Mouse (Mus musculus) intestine, postnatal 0 days (tissue): ENCODE measurements around the gene Nos3. TPM values are rescaled to one million over a fixed set of nuclear protein-coding genes. Genes with fewer than 3 reads are reported as not detected.

Experiments used
- ATAC-seq: fragments of 200-750 bp; cut with Nextera tagmentation; 2 replicates; pipeline ENCODE4 v1.8.0; 2017; ENCODE audit warnings: mild to moderate bottlenecking, moderate TSS enrichment, moderate library complexity
- H3K27ac ChIP-seq: fragments of 300-500 bp; sonication (generic); 2 replicates; pipeline ENCODE4 v1.5.1; 2014; ENCODE audit warnings: mild to moderate bottlenecking, low read depth, low read length, moderate library complexity
- H3K27me3 ChIP-seq: fragments of 300-500 bp; sonication (generic); replicated peaks from 2 replicates; pipeline ENCODE4 v1.6.1; 2014; ENCODE audit warnings: low read length, mixed read lengths; ENCODE audit not compliant: control insufficient read depth, insufficient read depth
- H3K36me3 ChIP-seq: fragments of 300-500 bp; sonication (generic); 2 replicates; pipeline ENCODE4 v1.6.1; 2014; ENCODE audit warnings: mild to moderate bottlenecking, moderate library complexity; ENCODE audit not compliant: control insufficient read depth, insufficient read depth
- H3K4me1 ChIP-seq: fragments of 300-500 bp; sonication (generic); replicated peaks from 2 replicates; pipeline ENCODE4 v1.6.1; 2014; ENCODE audit warnings: antibody characterized with exemption, low read length, mixed read lengths; ENCODE audit not compliant: control insufficient read depth, insufficient read depth
- H3K4me2 ChIP-seq: fragments of 300-500 bp; sonication (generic); replicated peaks from 2 replicates; pipeline ENCODE4 v1.6.1; 2014; ENCODE audit warnings: low read depth, mild to moderate bottlenecking, moderate library complexity
- H3K4me3 ChIP-seq: fragments of 300-500 bp; sonication (generic); 2 replicates; pipeline ENCODE4 v1.5.1; 2014; ENCODE audit warnings: low read depth, low read length
- H3K9ac ChIP-seq: fragments of 300-500 bp; sonication (generic); 2 replicates; pipeline ENCODE4 v1.6.1; 2014; ENCODE audit warnings: mild to moderate bottlenecking, low read depth, low read length
- H3K9me3 ChIP-seq: fragments of 300-500 bp; sonication (generic); 2 replicates; pipeline ENCODE4 v1.6.1; 2016; ENCODE audit warnings: mixed run types; ENCODE audit not compliant: control insufficient read depth
- CTCF ChIP-seq: sonication (generic); IDR thresholded peaks from 2 replicates; pipeline ENCODE4 v1.5.1; 2016; ENCODE audit warnings: low read depth, mild to moderate bottlenecking, control low read depth, antibody characterized with exemption, moderate library complexity
- WGBS: fragments of 180-500 bp; shearing (Covaris S2); extraction: QIAGEN DNeasy Blood & Tissue Kit; methylation state at CpG from one replicate; pipeline ENCODE4 v1.1.7; 2014; 5-methylcytosine and 5-hydroxymethylcytosine counted together
- polyA plus RNA-seq: library from polyadenylated mRNA; unstranded; fragments of >200 nt; fragmentation: Nextera tagmentation; extraction: Ambion mirVana; gene quantifications from 2 replicates; pipeline ENCODE4 v1.2.1, GENCODE M21; 2015

Gene Nos3
- polyA plus RNA-seq, 1 experiment from 2014 or later, result 3.5 TPM

DNA sequence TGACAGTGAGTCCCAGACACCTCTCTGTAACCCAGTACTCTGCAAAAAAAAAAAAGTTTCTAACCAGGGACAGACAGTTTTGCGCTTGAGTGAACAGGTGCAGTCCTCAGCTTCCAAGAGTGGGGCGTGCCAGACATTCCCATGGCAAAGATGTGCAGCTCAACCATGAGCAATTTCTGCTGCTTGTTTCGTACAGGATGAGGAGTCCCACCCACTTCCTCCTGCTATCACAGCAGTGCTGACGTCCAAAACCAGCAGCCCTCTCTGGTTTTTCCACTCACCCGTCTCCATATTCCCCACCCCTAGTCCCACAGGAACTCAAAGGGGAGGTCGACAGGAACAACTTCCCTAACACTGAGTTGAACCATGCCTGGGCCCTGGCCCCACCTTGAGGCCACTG, 19.8 kb downstream of the Nos3 start:
- TF ChIP-seq CTCF, result no peak
- Histone ChIP-seq H3K27ac (no peak overlapping the region), H3K4me3 (no peak overlapping the region), H3K36me3 (no peaks in the 10 kb centered on the region), H3K9me3 (no peaks in the 10 kb centered on the region), H3K9ac (no peak overlapping the region), H3K4me2 (no peak overlapping the region), H3K27me3 (0 out of 2 replicates have a peak, but pooled peaks cover 5% of the 10 kb centered on the region), H3K4me1 (peaks cover 16% of the 10 kb centered on the region)
- ATAC-seq, result no peak
- 57% methylated on average over 6 of the region's 6 CpGs for WGBS

DNA sequence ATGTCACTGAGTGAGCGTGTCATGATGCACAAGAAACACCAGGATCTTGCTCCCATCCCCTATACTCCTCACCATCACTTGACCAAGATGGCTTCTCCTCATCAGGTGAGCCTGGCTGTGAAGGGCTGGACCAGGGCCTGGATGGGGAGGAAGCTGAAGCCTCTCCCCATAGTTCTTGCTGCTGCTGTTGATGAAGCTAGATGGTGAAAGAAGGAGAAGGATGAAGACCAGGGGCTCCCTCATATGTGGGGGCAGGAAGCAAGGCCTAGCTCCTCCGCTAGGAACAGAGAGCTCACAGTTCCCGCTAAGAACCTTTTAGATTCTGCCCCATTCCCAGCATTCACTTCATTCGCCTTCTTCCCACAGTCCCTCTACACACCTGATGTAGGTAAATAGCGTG, 20.8 kb downstream of the Nos3 start:
- WGBS, result 96% methylated on average over 5 of the region's 5 CpGs
- Histone ChIP-seq H3K4me1 (peaks cover 16% of the 10 kb centered on the region), H3K36me3 (no peaks in the 10 kb centered on the region), H3K4me3 (no peak overlapping the region), H3K27me3 (0 out of 2 replicates have a peak, but pooled peaks cover 5% of the 10 kb centered on the region), H3K9ac (no peak overlapping the region), H3K27ac (no peak overlapping the region), H3K9me3 (no peaks in the 10 kb centered on the region), H3K4me2 (no peak overlapping the region)
- no peak for TF ChIP-seq CTCF
- ATAC-seq, result no peak

DNA sequence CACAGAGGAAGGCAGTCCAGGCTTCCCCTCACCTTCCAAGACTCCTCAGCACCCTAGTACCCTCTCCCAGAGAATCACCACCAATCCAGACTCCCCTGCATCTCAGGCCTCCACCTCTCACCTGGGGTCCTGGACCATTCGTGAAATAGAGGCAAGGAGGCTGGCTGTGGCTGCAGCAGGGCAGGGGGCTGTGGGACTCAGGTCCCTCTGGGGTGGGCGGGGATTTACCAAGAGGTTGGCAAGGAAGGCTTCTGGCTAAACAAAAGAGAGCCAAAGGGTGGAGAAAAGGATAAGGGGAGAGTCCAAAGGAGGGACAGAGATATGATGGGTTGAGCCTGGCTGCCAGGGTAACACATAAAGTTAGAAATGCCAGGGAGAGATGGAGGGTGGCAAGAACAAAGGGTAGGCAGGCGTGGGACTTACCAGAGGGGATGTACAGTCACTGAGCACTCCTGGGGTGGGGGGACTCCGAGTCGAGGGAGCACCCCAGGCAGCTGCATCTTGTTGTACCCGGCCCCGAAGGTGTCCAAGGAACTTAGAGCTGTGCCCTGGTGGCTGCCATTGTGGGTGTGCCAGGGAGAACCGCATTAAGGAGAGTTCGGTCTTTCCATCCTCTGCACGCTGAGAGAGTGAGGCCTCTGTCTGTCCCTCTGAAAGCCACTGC, 21.4 kb downstream of the Nos3 start:
- no peaks in the 10 kb centered on the region for H3K9me3 ChIP-seq
- no peak for ATAC-seq
- H3K4me3 ChIP-seq, result no peak overlapping the region
- peaks cover 16% of the 10 kb centered on the region for H3K4me1 ChIP-seq
- no peak for TF ChIP-seq CTCF
- H3K27ac ChIP-seq, result no peak overlapping the region
- H3K9ac ChIP-seq, result no peak overlapping the region
- no peaks in the 10 kb centered on the region for H3K36me3 ChIP-seq
- H3K27me3 ChIP-seq, result 0 out of 2 replicates have a peak, but pooled peaks cover 5% of the 10 kb centered on the region
- WGBS, result 84% methylated on average over 10 of the region's 10 CpGs
- no peak overlapping the region for H3K4me2 ChIP-seq

DNA sequence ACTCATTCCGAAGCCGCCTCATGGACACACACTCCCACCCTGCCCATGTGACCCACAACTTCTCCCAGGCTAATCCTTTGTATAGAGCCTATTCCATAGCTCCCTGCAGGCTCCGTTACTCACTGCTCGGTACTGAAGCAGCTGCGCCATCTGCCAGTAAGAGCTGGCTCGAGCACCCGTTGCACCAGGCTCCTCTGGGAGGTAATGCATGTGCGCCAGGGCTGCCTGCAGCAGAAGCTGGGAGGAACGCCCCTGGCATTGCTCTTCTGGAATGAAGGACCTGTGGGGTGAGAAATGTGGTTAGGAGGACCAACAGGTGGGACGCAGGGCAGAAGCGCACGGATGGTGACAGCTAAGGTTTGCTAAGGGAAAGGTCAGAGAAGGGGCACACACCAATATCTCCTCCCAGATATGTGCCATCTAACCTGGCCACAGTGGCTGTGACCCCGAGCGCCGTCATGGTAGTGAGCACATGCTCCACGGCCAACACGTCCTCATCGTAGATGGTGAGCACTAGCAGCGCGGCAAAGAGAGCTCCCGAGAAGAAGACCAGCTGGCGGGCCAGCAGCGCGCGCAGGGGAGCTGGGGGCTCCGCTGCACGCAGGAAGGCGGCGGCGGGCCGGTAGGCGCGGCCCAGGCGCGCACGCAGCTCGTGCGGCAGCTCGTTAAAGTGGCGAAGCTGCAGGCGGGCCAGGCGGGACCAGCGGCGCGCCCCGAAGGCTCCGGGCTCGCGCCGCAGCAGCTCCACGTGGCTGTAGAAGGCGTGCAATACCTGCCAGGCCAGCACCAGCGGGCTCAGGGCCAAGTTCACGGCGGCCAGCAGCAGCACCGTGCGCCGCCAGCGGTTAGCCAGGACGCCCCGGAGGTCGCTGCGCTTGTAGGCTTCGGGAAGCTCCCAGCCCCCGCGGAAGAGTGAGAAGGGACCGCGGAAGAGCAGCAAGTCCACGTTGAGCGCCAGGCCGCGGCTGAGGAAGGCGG, 22.9 kb downstream of the Nos3 start:
- TF ChIP-seq CTCF, result peak; percentile 56
- Histone ChIP-seq H3K4me2 (peak overlapping the region; percentile 78), H3K4me3 (peak overlapping the region; percentile 32), H3K9me3 (no peaks in the 10 kb centered on the region), H3K27ac (no peak overlapping the region), H3K36me3 (no peaks in the 10 kb centered on the region), H3K27me3 (0 out of 2 replicates have a peak, but pooled peaks cover 5% of the 10 kb centered on the region), H3K4me1 (peaks cover 18% of the 10 kb centered on the region), H3K9ac (0 out of 2 replicates have a peak overlapping the region, but pooled peaks have one; percentile 31)
- peak; percentile 14 for ATAC-seq
- WGBS, result 2% methylated on average over 73 of the region's 73 CpGs

DNA sequence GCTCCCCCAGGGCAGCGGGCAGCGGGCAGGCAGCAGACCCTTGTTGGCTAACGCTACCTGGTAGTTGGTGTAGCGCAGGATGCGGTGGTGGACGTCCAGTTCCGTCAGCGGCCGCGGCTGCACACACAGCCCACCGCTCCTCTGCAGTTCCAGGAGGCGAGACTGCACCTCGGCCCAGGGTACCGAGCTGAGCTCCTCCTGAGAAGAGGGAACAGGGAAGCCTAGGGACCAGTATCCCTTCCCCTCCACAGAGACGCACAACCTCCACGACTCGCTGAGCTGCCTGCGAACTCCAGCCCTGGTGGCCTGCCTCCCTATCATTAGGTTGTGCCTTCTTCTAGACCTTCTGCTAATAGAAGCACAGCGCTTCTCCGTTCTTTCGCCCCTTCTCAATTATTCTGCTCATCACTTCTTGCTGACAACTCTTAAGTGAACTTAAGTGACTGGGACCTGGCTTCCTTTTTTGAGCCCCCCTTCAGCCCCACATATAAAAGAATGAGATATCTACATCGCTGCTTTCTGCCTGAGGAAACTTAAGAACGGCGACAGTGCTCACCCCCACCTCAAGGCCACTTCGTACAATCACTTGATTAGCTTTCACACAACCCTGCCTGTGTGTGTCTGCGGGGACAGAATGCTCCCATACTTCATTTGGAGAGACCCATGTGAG, 23.8 kb downstream of the Nos3 start:
- H3K4me2 ChIP-seq, result peak overlapping the region; percentile 78
- 33% methylated on average over 26 of the region's 26 CpGs for WGBS
- H3K36me3 ChIP-seq, result no peaks in the 10 kb centered on the region
- peaks cover 14% of the 10 kb centered on the region for H3K4me1 ChIP-seq
- 0 out of 2 replicates have a peak overlapping the region, but pooled peaks have one; percentile 31 for H3K9ac ChIP-seq
- peak overlapping the region; percentile 32 for H3K4me3 ChIP-seq
- no peak for ATAC-seq
- H3K27me3 ChIP-seq, result 0 out of 2 replicates have a peak, but pooled peaks cover 5% of the 10 kb centered on the region
- no peak; the same call in 1 of the 2 replicates for TF ChIP-seq CTCF
- no peak overlapping the region for H3K27ac ChIP-seq
- H3K9me3 ChIP-seq, result no peaks in the 10 kb centered on the region
